Mouse (Mus musculus) cerebellum, adult 2 months (tissue): Measurements from ENCODE around the gene Nf2. TPM values are rescaled to one million over a fixed set of nuclear protein-coding genes. Genes with fewer than 3 reads are reported as not detected.
A peak's percentile ranks its signal among the peaks of the same experiment; 100 is the strongest.

ENCODE experiments used
- DNase-seq, 2 experiments: peaks; one replicate each; pipeline ENCODE4 v3.0.0; 2021
- H3K27ac ChIP-seq: fragments of 200-500 bp; 2 replicates; pipeline ENCODE4 v1.5.1; 2012; ENCODE audit warnings: low read length, control low read depth, inconsistent platforms; ENCODE audit not compliant: insufficient read depth
- H3K27me3 ChIP-seq: fragments of 200-500 bp; 2 replicates; pipeline ENCODE4 v1.6.1; 2012; ENCODE audit warnings: inconsistent platforms, mild to moderate bottlenecking, low read length, moderate library complexity; ENCODE audit not compliant: control insufficient read depth, insufficient read depth
- H3K4me1 ChIP-seq: fragments of 200-500 bp; 2 replicates; pipeline ENCODE4 v1.6.1; 2011; ENCODE audit warnings: low read length; ENCODE audit not compliant: control insufficient read depth, insufficient read depth
- H3K4me3 ChIP-seq: fragments of 200-500 bp; replicated peaks from 2 replicates; pipeline ENCODE3; 2011; ENCODE audit warnings: mild to moderate bottlenecking, low read depth, low read length, control low read depth; ENCODE audit not compliant: insufficient read depth
- CTCF ChIP-seq: fragments of 200-500 bp; IDR thresholded peaks from 2 replicates; pipeline ENCODE4 v1.5.1; 2011; ENCODE audit warnings: low read depth, mild to moderate bottlenecking, control low read depth, low read length, moderate library complexity, borderline replicate concordance; ENCODE audit not compliant: insufficient read depth
- POLR2A ChIP-seq: fragments of 200-500 bp; IDR thresholded peaks from 2 replicates; pipeline ENCODE4 v1.6.1; 2011; ENCODE audit warnings: low read length, control low read depth, borderline replicate concordance; ENCODE audit not compliant: insufficient read depth
- WGBS: fragments of 180-500 bp; shearing (Covaris S2); methylation state at CpG from one replicate; pipeline ENCODE4 v1.1.7; 2018; 5-methylcytosine and 5-hydroxymethylcytosine counted together
- polyA plus RNA-seq: library from polyadenylated mRNA; depleted of rRNA; stranded (reverse); fragments of >200 nt; gene quantifications from 2 replicates; pipeline ENCODE4 v1.2.3, GENCODE M21; 2012; rRNA removed

The Nf2 gene
- 50.2 and 52.3 TPM in 2 replicates for polyA plus RNA-seq

- H3K27ac ChIP-seq: peak within 1 kb of the TSS; percentile 30; the same call in 1 of the 2 replicates
- under 1% methylated on average over 60 of the region's 60 CpGs for WGBS
- peak; percentile 41; the same call in 1 of the 2 replicates for TF ChIP-seq POLR2A
- no peak for TF ChIP-seq CTCF
Measured at GRCm38 (mm10) chr11:4849258-4849943, at the start of gene Nf2. Gene Nf2 (minus strand): TSS chr11:4849536.

GRCm38 (mm10) chr11:4894848-4895816, 45.8 kb upstream of the Nf2 start, which contains the start of gene Thoc5:
Gene Thoc5 (plus strand): TSS chr11:4895320.
- Histone ChIP-seq H3K4me1 (no peaks in the 10 kb centered on the region), H3K4me3 (peak within 1 kb of the TSS; percentile 88), H3K27me3 (no peaks in the 10 kb centered on the region), H3K27ac (0 out of 2 replicates have a peak within 1 kb of the TSS, but pooled peaks have one; percentile 18)
- DNase-seq: peak; percentile 83
- TF ChIP-seq POLR2A (peak; percentile 80), CTCF (no peak)
- 2% methylated on average over 52 of the region's 52 CpGs for WGBS

More at GRCm38 (mm10) chr11:4849258-4849943, at the start of gene Nf2:
- peak; percentile 98 to 99 for DNase-seq
- Histone ChIP-seq H3K27me3 (no peaks in the 10 kb centered on the region), H3K4me1 (no peaks in the 10 kb centered on the region; the same call in 1 of the 2 replicates), H3K4me3 (peak within 1 kb of the TSS; percentile 80)

GRCm38 (mm10) chr11:4886987-4887386, 37.7 kb upstream of the Nf2 start:
- Histone ChIP-seq H3K4me1 (no peaks in the 10 kb centered on the region), H3K27me3 (no peaks in the 10 kb centered on the region), H3K27ac (no peak overlapping the region), H3K4me3 (no peak overlapping the region)
- WGBS: 89% methylated on average over 3 of the region's 3 CpGs
- DNase-seq: no peak
- no peak for TF ChIP-seq CTCF
- TF ChIP-seq POLR2A: no peak

GRCm38 (mm10) chr11:4885385-4885903, 36.1 kb upstream of the Nf2 start:
- Histone ChIP-seq H3K27ac (no peak overlapping the region), H3K4me3 (no peak overlapping the region), H3K4me1 (no peaks in the 10 kb centered on the region), H3K27me3 (no peaks in the 10 kb centered on the region)
- 39% methylated on average over 2 of the region's 2 CpGs for WGBS
- peak; percentile 21 to 57 for DNase-seq
- TF ChIP-seq CTCF (peak; percentile 47; the same call in 1 of the 2 replicates), POLR2A (no peak)

GRCm38 (mm10) chr11:4882892-4883627, 33.7 kb upstream of the Nf2 start:
- no peak for DNase-seq
- TF ChIP-seq POLR2A (no peak), CTCF (no peak)
- H3K27ac ChIP-seq: no peak overlapping the region
- H3K4me3 ChIP-seq: no peak overlapping the region
- no peaks in the 10 kb centered on the region for H3K27me3 ChIP-seq
- WGBS: 64% methylated on average over 14 of the region's 14 CpGs
- H3K4me1 ChIP-seq: no peaks in the 10 kb centered on the region

GRCm38 (mm10) chr11:4881087-4881486, 31.8 kb upstream of the Nf2 start:
- no peak for DNase-seq
- no peak for TF ChIP-seq POLR2A
- no peak for TF ChIP-seq CTCF
- 82% methylated on average over 4 of the region's 4 CpGs for WGBS
- no peaks in the 10 kb centered on the region for H3K27me3 ChIP-seq
- H3K27ac ChIP-seq: no peak overlapping the region
- no peaks in the 10 kb centered on the region for H3K4me1 ChIP-seq
- H3K4me3 ChIP-seq: no peak overlapping the region

GRCm38 (mm10) chr11:4874551-4874950, 25.2 kb upstream of the Nf2 start:
- WGBS: 4% methylated on average over 10 of the region's 10 CpGs
- no peak for TF ChIP-seq POLR2A
- no peak for TF ChIP-seq CTCF
- peak in 1 of 2 experiments; percentile 26 for DNase-seq
- H3K4me3 ChIP-seq: peak overlapping the region; percentile 82
- H3K27me3 ChIP-seq: no peaks in the 10 kb centered on the region
- H3K27ac ChIP-seq: no peak overlapping the region
- no peaks in the 10 kb centered on the region; the same call in 1 of the 2 replicates for H3K4me1 ChIP-seq
